Mouse (Mus musculus): Measurements from ENCODE around the gene Olfr659. TPM values are rescaled to one million over a fixed set of nuclear protein-coding genes. Genes with fewer than 3 reads are reported as not detected.

The Olfr659 gene
- polyA plus RNA-seq (2015; fragmentation: Nextera tagmentation; extraction: Ambion mirVana), result not detected in 2 replicates

DNA sequence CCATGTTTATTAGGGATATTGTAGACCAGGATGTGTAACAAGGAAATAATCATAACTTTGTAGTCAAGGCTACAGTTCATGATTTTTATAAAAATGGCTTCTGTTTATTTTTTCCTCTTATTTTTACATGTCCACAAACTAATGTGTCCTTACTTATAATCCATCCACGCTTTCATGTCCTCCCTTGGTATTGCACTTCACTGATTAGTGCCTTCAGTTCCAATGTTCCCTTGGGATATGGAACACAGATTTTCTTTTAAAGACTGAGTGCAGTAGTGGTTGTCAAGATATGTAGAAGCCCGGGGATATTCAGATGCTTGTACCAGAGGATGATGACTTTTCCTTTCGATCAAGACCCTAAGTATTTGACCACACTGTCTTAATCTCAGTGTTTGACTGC, at the start of gene Olfr659:
Gene Olfr659, plus strand, starts transcription at position 301 of the 400 bp plus-strand sequence.
- WGBS, result 81% methylated on average over 3 of the region's 3 CpGs
- ATAC-seq (ENCODE audit: low read depth), result no peak
- Histone ChIP-seq H3K36me3 (ENCODE audit: control insufficient read depth, insufficient read depth, low read length) (no peaks in the 10 kb centered on the region), H3K9me3 (ENCODE audit: control insufficient read depth, low read length) (no peaks in the 10 kb centered on the region), H3K4me3 (ENCODE audit: low read length) (no peak within 1 kb of the TSS), H3K27me3 (ENCODE audit: control insufficient read depth, insufficient read depth, low read depth, low read length) (no peaks in the 10 kb centered on the region), H3K9ac (ENCODE audit: low read length) (no peak within 1 kb of the TSS), H3K4me1 (replicated peaks; ENCODE audit: control insufficient read depth, insufficient read depth, low read length) (no peaks in the 10 kb centered on the region), H3K27ac (ENCODE audit: low read length) (no peak within 1 kb of the TSS), H3K4me2 (ENCODE audit: low read depth, low read length) (no peak within 1 kb of the TSS)

DNA sequence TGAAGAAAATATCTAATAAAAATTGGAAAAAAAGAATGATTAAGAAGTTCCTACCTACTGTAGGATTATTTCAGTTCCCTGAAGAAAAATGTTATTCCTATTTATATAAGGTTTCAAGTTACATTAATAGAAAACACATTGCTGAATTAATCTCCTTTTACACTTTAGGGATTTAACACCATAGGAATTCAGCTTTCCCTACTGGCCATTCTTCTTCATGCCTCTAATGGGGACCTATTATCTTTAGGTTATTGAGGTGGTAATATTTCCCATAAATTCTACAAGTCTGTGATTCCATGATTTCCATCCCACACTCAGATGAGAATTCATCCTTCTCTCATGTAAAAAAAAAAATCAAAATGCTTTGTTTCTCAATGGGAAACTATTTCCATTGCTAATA, 42.1 kb upstream of the Olfr659 start, which contains the start of gene Olfr657:
Gene Olfr657, plus strand, starts transcription at position 301 of the 400 bp plus-strand sequence.
- ATAC-seq (ENCODE audit: low read depth), result no peak
- no peak within 1 kb of the TSS for H3K4me3 ChIP-seq (ENCODE audit: low read length)
- no peak within 1 kb of the TSS for H3K4me2 ChIP-seq (ENCODE audit: low read depth, low read length)
- no peaks in the 10 kb centered on the region for H3K9me3 ChIP-seq (ENCODE audit: control insufficient read depth, low read length)
- H3K4me1 ChIP-seq (replicated peaks; ENCODE audit: control insufficient read depth, insufficient read depth, low read length), result no peaks in the 10 kb centered on the region
- H3K27me3 ChIP-seq (ENCODE audit: control insufficient read depth, insufficient read depth, low read depth, low read length), result no peaks in the 10 kb centered on the region
- no peak within 1 kb of the TSS for H3K27ac ChIP-seq (ENCODE audit: low read length)
- H3K36me3 ChIP-seq (ENCODE audit: control insufficient read depth, insufficient read depth, low read length), result no peaks in the 10 kb centered on the region
- no peak within 1 kb of the TSS for H3K9ac ChIP-seq (ENCODE audit: low read length)

- Histone ChIP-seq H3K4me2 (ENCODE audit: low read depth, low read length) (peak within 1 kb of the TSS; percentile 45), H3K27ac (ENCODE audit: low read length) (no peak within 1 kb of the TSS), H3K9me3 (ENCODE audit: control insufficient read depth, low read length) (no peaks in the 10 kb centered on the region), H3K4me1 (replicated peaks; ENCODE audit: control insufficient read depth, insufficient read depth, low read length) (no peaks in the 10 kb centered on the region), H3K36me3 (ENCODE audit: control insufficient read depth, insufficient read depth, low read length) (no peaks in the 10 kb centered on the region), H3K9ac (ENCODE audit: low read length) (no peak within 1 kb of the TSS), H3K4me3 (ENCODE audit: low read length) (peak within 1 kb of the TSS; percentile 15; the same call in 1 of the 2 replicates), H3K27me3 (ENCODE audit: control insufficient read depth, insufficient read depth, low read depth, low read length) (no peaks in the 10 kb centered on the region)
- WGBS, result 15% methylated on average over 22 of the region's 22 CpGs
- ATAC-seq (ENCODE audit: low read depth), result peak; percentile 66
Observed at GRCm38 (mm10) chr7:104646841-104647482, 19.6 kb upstream of the Olfr659 start, which contains the start of gene Olfr658. Gene Olfr658 (minus strand): TSS chr7:104647305.

GRCm38 (mm10) chr7:104686201-104686600, 19.6 kb downstream of the Olfr659 start, which contains the start of gene Olfr661:
Gene Olfr661 (plus strand): TSS chr7:104686501.
- no peaks in the 10 kb centered on the region for H3K4me1 ChIP-seq (replicated peaks; ENCODE audit: control insufficient read depth, insufficient read depth, low read length)
- 87% methylated on average over 2 of the region's 2 CpGs for WGBS
- no peaks in the 10 kb centered on the region for H3K9me3 ChIP-seq (ENCODE audit: control insufficient read depth, low read length)
- H3K27me3 ChIP-seq (ENCODE audit: control insufficient read depth, insufficient read depth, low read depth, low read length), result no peaks in the 10 kb centered on the region
- H3K36me3 ChIP-seq (ENCODE audit: control insufficient read depth, insufficient read depth, low read length), result no peaks in the 10 kb centered on the region
- H3K9ac ChIP-seq (ENCODE audit: low read length), result no peak within 1 kb of the TSS
- no peak within 1 kb of the TSS for H3K27ac ChIP-seq (ENCODE audit: low read length)
- no peak for ATAC-seq (ENCODE audit: low read depth)
- no peak within 1 kb of the TSS for H3K4me2 ChIP-seq (ENCODE audit: low read depth, low read length)
- H3K4me3 ChIP-seq (ENCODE audit: low read length), result no peak within 1 kb of the TSS

Other genes starting within 250 kb of the Olfr659 start
- 1.1 and 1.5 TPM in 2 replicates for gene Trim30a, start 201.6 kb upstream of the Olfr659 start, polyA plus RNA-seq (2015; fragmentation: Nextera tagmentation; extraction: Ambion mirVana)
- 0.63 and 0.75 TPM in 2 replicates for gene Trim30d, start 158.9 kb upstream of the Olfr659 start, polyA plus RNA-seq (2015; fragmentation: Nextera tagmentation; extraction: Ambion mirVana)
- not detected in 2 replicates for gene Olfr651, start 116.6 kb upstream of the Olfr659 start, polyA plus RNA-seq (2015; fragmentation: Nextera tagmentation; extraction: Ambion mirVana)
- gene Olfr652, start 105.9 kb upstream of the Olfr659 start, polyA plus RNA-seq (2015; fragmentation: Nextera tagmentation; extraction: Ambion mirVana), result not detected in 2 replicates
- gene Olfr653, start 89.4 kb upstream of the Olfr659 start, polyA plus RNA-seq (2015; fragmentation: Nextera tagmentation; extraction: Ambion mirVana), result not detected in 2 replicates
- gene Olfr654, start 79.7 kb upstream of the Olfr659 start, polyA plus RNA-seq (2015; fragmentation: Nextera tagmentation; extraction: Ambion mirVana), result not detected in 2 replicates
- not detected in 2 replicates for gene Olfr655, start 65.0 kb upstream of the Olfr659 start, polyA plus RNA-seq (2015; fragmentation: Nextera tagmentation; extraction: Ambion mirVana)
- not detected in 2 replicates for gene Olfr656, start 52.8 kb upstream of the Olfr659 start, polyA plus RNA-seq (2015; fragmentation: Nextera tagmentation; extraction: Ambion mirVana)
- not detected in 2 replicates for gene Olfr657, start 42.0 kb upstream of the Olfr659 start, polyA plus RNA-seq (2015; fragmentation: Nextera tagmentation; extraction: Ambion mirVana)
- not detected in 2 replicates for gene Olfr658, start 19.4 kb upstream of the Olfr659 start, polyA plus RNA-seq (2015; fragmentation: Nextera tagmentation; extraction: Ambion mirVana)
- gene Olfr661, start 19.7 kb downstream of the Olfr659 start, polyA plus RNA-seq (2015; fragmentation: Nextera tagmentation; extraction: Ambion mirVana), result not detected in 2 replicates
- not detected in 2 replicates for gene Usp17le, start 110.7 kb downstream of the Olfr659 start, polyA plus RNA-seq (2015; fragmentation: Nextera tagmentation; extraction: Ambion mirVana)
- not detected in 2 replicates for gene Usp17lb, start 175.8 kb downstream of the Olfr659 start, polyA plus RNA-seq (2015; fragmentation: Nextera tagmentation; extraction: Ambion mirVana)
- gene Usp17la, start 190.3 kb downstream of the Olfr659 start, polyA plus RNA-seq (2015; fragmentation: Nextera tagmentation; extraction: Ambion mirVana), result not detected in 2 replicates
- gene Olfr665, start 211.3 kb downstream of the Olfr659 start, polyA plus RNA-seq (2015; fragmentation: Nextera tagmentation; extraction: Ambion mirVana), result not detected in 2 replicates
- gene Olfr666, start 229.2 kb downstream of the Olfr659 start, polyA plus RNA-seq (2015; fragmentation: Nextera tagmentation; extraction: Ambion mirVana), result not detected in 2 replicates

Measured in lung, embryonic 16.5 days (tissue).